In the genomic region with DNA sequence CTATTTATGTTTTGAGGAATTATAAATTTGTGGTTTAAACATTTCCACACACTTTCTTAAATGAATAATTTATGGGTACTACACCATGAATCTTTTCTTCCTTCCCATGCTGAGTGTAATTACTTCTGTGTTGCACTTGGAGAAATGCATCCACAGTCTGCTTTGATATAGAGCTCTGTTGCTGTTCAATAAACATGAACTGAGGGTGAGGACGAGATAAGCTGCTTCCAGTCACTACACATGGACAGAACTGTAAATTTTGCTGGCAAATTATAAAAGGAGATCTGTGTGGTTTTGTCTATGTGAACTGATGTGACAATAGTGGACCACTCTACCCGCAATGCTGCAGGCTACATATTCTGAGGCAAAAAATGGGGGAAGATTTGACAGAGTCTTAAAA, we compare ENCODE assay signal across 18 mouse cellular contexts.
"Had no signal": no experiment of that assay in that cellular context is flagged by ENCODE, and none has a peak within 500 bp of the region (broad histone marks: within the 10 kb centered on the region; RNA-seq: fewer than 3 reads in every experiment).

No protein-coding gene starts in this region.

- H3K4me3 ChIP-seq: layer of hippocampus, adult 2 months; limb, embryonic 10.5 days; limb, embryonic 13.5 days; liver, embryonic 12.5 days; liver, embryonic 15.5 days; lung, embryonic 15.5 days; megakaryocyte, embryonic 14.5 days had no signal

- H3K4me1 ChIP-seq: limb, embryonic 10.5 days; limb, embryonic 13.5 days; liver, embryonic 12.5 days; liver, embryonic 15.5 days; lung, embryonic 15.5 days; megakaryocyte, embryonic 14.5 days had no signal

- H3K4me2 ChIP-seq: limb, embryonic 13.5 days; liver, embryonic 12.5 days; liver, embryonic 15.5 days; lung, embryonic 15.5 days had no signal

- H3K27me3 ChIP-seq: limb, embryonic 13.5 days; liver, embryonic 12.5 days; liver, embryonic 15.5 days; lung, embryonic 15.5 days; megakaryocyte, embryonic 14.5 days had no signal

- H3K27ac ChIP-seq: kidney, postnatal 0 days; layer of hippocampus, adult 2 months; limb, embryonic 10.5 days; limb, embryonic 13.5 days; liver, embryonic 12.5 days; liver, embryonic 15.5 days; lung, embryonic 15.5 days had no signal

- H3K9ac ChIP-seq: limb, embryonic 13.5 days; liver, embryonic 12.5 days; liver, embryonic 15.5 days; lung, embryonic 15.5 days had no signal

- H3K9me3 ChIP-seq: limb, embryonic 10.5 days; limb, embryonic 13.5 days; liver, embryonic 15.5 days; lung, embryonic 15.5 days; megakaryocyte, embryonic 14.5 days had no signal

- DNase-seq: kidney, adult 2 months; kidney, postnatal 25 days; layer of hippocampus, adult 9-11 months; liver; lung, adult 18-20 months; lung, postnatal 10 days; lung, postnatal 36 days; thymus, adult 18-20 months; thymus, postnatal 36 days had no signal

- H3K36me3 ChIP-seq: limb, embryonic 10.5 days; limb, embryonic 13.5 days; liver, embryonic 12.5 days; liver, embryonic 15.5 days; lung, embryonic 15.5 days had no signal

- ATAC-seq: intestine, postnatal 0 days; liver, embryonic 12.5 days had no signal
